Mouse (Mus musculus) limb, embryonic 11.5 days (tissue): ENCODE data around the gene Psmd11. TPM values are rescaled to one million over a fixed set of nuclear protein-coding genes. Genes with fewer than 3 reads are reported as not detected.
"Not testable (repeated sequence)": the region's sequence is repeated elsewhere in the genome, so short reads cannot be mapped to it uniquely, and the experiment has no call there.

Source experiments
- ATAC-seq: fragments of 200-750 bp; cut with Nextera tagmentation; 2 replicates; pipeline ENCODE4 v1.8.0; 2017; ENCODE audit warnings: low read depth; ENCODE audit not compliant: insufficient number of reproducible peaks, low FRiP score, low TSS enrichment
- DNase-seq: peaks from one replicate; pipeline ENCODE4 v3.0.0-alpha.2; 2015; ENCODE audit warnings: low spot score
- H3K27ac ChIP-seq: fragments of 300-500 bp; sonication (generic); replicated peaks from 2 replicates; pipeline ENCODE4 v1.5.1; 2014; ENCODE audit warnings: low read depth, mild to moderate bottlenecking, low read length
- H3K27me3 ChIP-seq: fragments of 300-500 bp; sonication (generic); 2 replicates; pipeline ENCODE4 v1.6.1; 2014; ENCODE audit warnings: mild to moderate bottlenecking, low read length, mixed read lengths; ENCODE audit not compliant: control insufficient read depth, insufficient read depth
- H3K36me3 ChIP-seq: fragments of 300-500 bp; sonication (generic); 2 replicates; pipeline ENCODE4 v1.6.1; 2014; ENCODE audit warnings: mild to moderate bottlenecking, low read length, moderate library complexity, mixed read lengths; ENCODE audit not compliant: control insufficient read depth, insufficient read depth
- H3K4me1 ChIP-seq: fragments of 300-500 bp; sonication (generic); 2 replicates; pipeline ENCODE4 v1.6.1; 2014; ENCODE audit warnings: low read length, mixed read lengths; ENCODE audit not compliant: control insufficient read depth, insufficient read depth
- H3K4me2 ChIP-seq: fragments of 300-500 bp; sonication (generic); 2 replicates; pipeline ENCODE4 v1.6.1; 2014; ENCODE audit warnings: low read depth, mild to moderate bottlenecking, moderate library complexity; ENCODE audit not compliant: severe bottlenecking
- H3K4me3 ChIP-seq: fragments of 300-500 bp; sonication (generic); 2 replicates; pipeline ENCODE4 v1.5.1; 2014; ENCODE audit warnings: low read depth, low read length
- H3K9ac ChIP-seq: fragments of 300-500 bp; sonication (generic); 2 replicates; pipeline ENCODE4 v1.6.1; 2014; ENCODE audit warnings: mild to moderate bottlenecking, low read length
- H3K9me3 ChIP-seq: fragments of 300-500 bp; sonication (generic); 2 replicates; pipeline ENCODE4 v1.6.1; 2016; ENCODE audit warnings: low read length; ENCODE audit not compliant: control insufficient read depth
- WGBS: fragments of 180-500 bp; shearing (Covaris S2); extraction: QIAGEN DNeasy Blood & Tissue Kit; methylation state at CpG from one replicate; pipeline ENCODE4 v1.1.7; 2014; 5-methylcytosine and 5-hydroxymethylcytosine counted together
- polyA plus RNA-seq: library from polyadenylated mRNA; unstranded; fragments of >200 nt; fragmentation: Nextera tagmentation; extraction: Ambion mirVana; gene quantifications from 2 replicates; pipeline ENCODE4 v1.2.1, GENCODE M21; 2014

Gene Psmd11
- polyA plus RNA-seq = 316 and 334 TPM in 2 replicates

- peak; percentile 96 for DNase-seq
- peak within 1 kb of the TSS; percentile 99 for H3K4me3 ChIP-seq
- H3K9ac ChIP-seq = peak within 1 kb of the TSS; percentile 94
- WGBS = under 1% methylated on average over 55 of the region's 58 CpGs
- peaks cover 6% of the 10 kb centered on the region; the same call in 1 of the 2 replicates for H3K36me3 ChIP-seq
- H3K27me3 ChIP-seq = no peaks in the 10 kb centered on the region
- peak within 1 kb of the TSS; percentile 61 for H3K4me2 ChIP-seq
- H3K27ac ChIP-seq = peak within 1 kb of the TSS; percentile 72; the same call in 1 of the 2 replicates
- no peaks in the 10 kb centered on the region for H3K9me3 ChIP-seq
- H3K4me1 ChIP-seq = no peaks in the 10 kb centered on the region; the same call in 1 of the 2 replicates
- peak; percentile 96 for ATAC-seq
These were observed at the start of gene Psmd11 for GRCm38 (mm10) chr11:80428381-80429008. Psmd11 (plus strand) TSS chr11:80428615.

DNA sequence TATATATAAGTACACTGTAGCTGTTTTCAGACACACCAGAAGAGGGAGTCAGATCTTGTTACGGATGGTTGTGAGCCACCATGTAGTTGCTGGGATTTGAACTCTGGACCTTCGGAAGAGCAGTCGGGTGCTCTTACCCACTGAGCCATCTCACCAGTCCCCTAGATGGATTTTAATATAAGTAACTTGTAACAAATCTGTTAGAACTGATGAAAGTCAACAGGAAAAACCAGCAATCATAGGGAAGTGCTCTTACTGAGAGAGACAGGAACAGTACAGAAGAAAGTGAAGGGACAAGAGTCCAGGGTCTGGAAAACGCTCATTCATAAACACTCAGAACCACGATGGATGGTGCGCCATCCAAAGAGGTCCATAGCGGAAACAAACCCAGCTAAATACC, 49.2 kb upstream of the Psmd11 start:
- not testable (repeated sequence) for DNase-seq, H3K9ac ChIP-seq, H3K27me3 ChIP-seq, H3K4me1 ChIP-seq, H3K36me3 ChIP-seq, H3K9me3 ChIP-seq, H3K4me2 ChIP-seq, H3K4me3 ChIP-seq, ATAC-seq, H3K27ac ChIP-seq
- WGBS = 98% methylated on average over 7 of the region's 7 CpGs

DNA sequence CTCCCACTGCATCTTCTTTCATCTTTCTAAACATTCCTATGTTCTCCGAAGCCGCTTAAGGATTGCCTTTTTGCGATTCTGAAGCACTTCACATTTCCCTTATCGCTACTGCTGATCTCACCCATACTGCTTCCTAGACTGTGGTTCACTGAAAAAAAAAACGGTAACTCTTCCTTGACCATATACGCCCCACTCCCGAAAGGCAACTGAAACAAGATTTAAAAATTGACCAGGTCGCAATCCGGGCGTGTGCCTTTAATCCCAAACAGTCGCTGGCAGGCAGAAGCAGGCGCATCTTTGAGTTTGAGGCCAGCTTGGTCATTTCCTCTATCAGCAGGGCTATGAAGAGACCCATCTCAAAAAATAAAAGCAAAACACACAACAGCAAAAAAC, 45.8 kb upstream of the Psmd11 start:
- peaks cover 3% of the 10 kb centered on the region; the same call in 1 of the 2 replicates for H3K36me3 ChIP-seq
- 6% methylated on average over 12 of the region's 12 CpGs for WGBS
- H3K4me1 ChIP-seq = peaks cover 7% of the 10 kb centered on the region; the same call in 1 of the 2 replicates
- no peaks in the 10 kb centered on the region for H3K27me3 ChIP-seq
- peak overlapping the region; percentile 97 for H3K4me3 ChIP-seq
- ATAC-seq (peak; percentile 14; the same call in 1 of the 2 replicates), DNase-seq (peak; percentile 56)
- no peaks in the 10 kb centered on the region for H3K9me3 ChIP-seq
- 0 out of 2 replicates have a peak overlapping the region, but pooled peaks have one; percentile 33 for H3K27ac ChIP-seq
- H3K4me2 ChIP-seq = peak overlapping the region; percentile 70
- peak overlapping the region; percentile 67 for H3K9ac ChIP-seq

GRCm38 (mm10) chr11:80383019-80383625, 45.3 kb upstream of the Psmd11 start, which contains the start of gene Zfp207:
Zfp207 (plus strand) TSS chr11:80383279.
- H3K9ac ChIP-seq = peak within 1 kb of the TSS; percentile 99
- DNase-seq (peak; percentile 98), ATAC-seq (peak; percentile 91)
- no peaks in the 10 kb centered on the region for H3K9me3 ChIP-seq
- H3K27me3 ChIP-seq = no peaks in the 10 kb centered on the region
- H3K36me3 ChIP-seq = peaks cover 5% of the 10 kb centered on the region; the same call in 1 of the 2 replicates
- H3K27ac ChIP-seq = peak within 1 kb of the TSS; percentile 64; the same call in 1 of the 2 replicates
- H3K4me1 ChIP-seq = peaks cover 7% of the 10 kb centered on the region; the same call in 1 of the 2 replicates
- under 1% methylated on average over 33 of the region's 33 CpGs for WGBS
- H3K4me2 ChIP-seq = peak within 1 kb of the TSS; percentile 92
- peak within 1 kb of the TSS; percentile 97 for H3K4me3 ChIP-seq

DNA sequence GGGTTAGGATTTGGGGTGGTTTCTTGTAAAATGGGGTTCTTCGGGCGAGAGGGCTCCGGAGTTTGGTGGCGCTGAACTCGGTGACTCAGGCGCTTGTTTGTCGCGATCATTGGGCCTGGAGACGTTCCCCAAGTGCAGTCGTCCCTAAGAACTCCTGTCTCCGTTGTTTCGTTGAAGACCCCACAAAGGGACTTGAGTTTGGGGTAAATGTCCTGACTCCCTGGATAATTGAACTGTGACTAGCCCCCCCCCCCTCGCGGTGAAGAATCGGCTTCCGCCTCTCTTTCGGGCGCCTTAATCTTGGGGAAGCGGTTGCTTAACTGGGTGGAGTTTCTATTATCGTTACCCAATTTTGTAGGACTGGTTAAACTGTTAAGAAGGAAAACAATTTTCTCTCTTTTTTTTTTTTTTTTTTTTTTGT, 44.8 kb upstream of the Psmd11 start:
- H3K36me3 ChIP-seq = peaks cover 5% of the 10 kb centered on the region; the same call in 1 of the 2 replicates
- WGBS = under 1% methylated on average over 20 of the region's 20 CpGs
- H3K9me3 ChIP-seq = no peaks in the 10 kb centered on the region
- peak overlapping the region; percentile 18; the same call in 1 of the 2 replicates for H3K4me2 ChIP-seq
- peaks cover 7% of the 10 kb centered on the region; the same call in 1 of the 2 replicates for H3K4me1 ChIP-seq
- ATAC-seq (0 out of 2 replicates have a peak, but pooled peaks have one; percentile 19), DNase-seq (no peak)
- H3K27ac ChIP-seq = peak overlapping the region; percentile 64; the same call in 1 of the 2 replicates
- H3K4me3 ChIP-seq = peak overlapping the region; percentile 97
- peak overlapping the region; percentile 99 for H3K9ac ChIP-seq
- H3K27me3 ChIP-seq = no peaks in the 10 kb centered on the region

DNA sequence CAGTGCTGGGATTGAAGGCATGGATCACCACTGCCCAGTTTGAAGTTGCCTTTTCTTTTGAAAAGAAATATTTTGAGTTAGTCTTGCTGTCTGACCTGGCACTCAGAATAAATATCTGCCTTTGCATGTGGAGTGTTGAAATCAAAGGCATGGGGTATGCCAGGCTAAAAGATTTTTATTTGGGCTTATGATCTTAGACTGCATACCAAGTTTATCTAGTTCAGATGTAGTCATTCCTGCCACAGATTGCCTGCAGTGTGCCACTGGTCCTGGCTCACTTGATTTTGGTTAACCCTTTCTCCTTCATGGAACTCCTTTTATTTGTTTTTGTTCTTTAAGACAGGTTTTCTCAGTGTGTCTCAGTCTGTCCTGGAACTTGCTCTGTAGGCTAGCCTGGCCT, 44.0 kb upstream of the Psmd11 start:
- H3K27ac ChIP-seq = no peak overlapping the region

GRCm38 (mm10) chr11:80385055-80385454, 43.4 kb upstream of the Psmd11 start:
- H3K27ac ChIP-seq = no peak overlapping the region
- DNase-seq (no peak), ATAC-seq (no peak)
- peaks cover 7% of the 10 kb centered on the region; the same call in 1 of the 2 replicates for H3K4me1 ChIP-seq
- peaks cover 12% of the 10 kb centered on the region for H3K36me3 ChIP-seq
- peak overlapping the region; percentile 97 for H3K4me3 ChIP-seq
- 74% methylated on average over 4 of the region's 4 CpGs for WGBS
- H3K9ac ChIP-seq = peak overlapping the region; percentile 64; the same call in 1 of the 2 replicates
- H3K9me3 ChIP-seq = no peaks in the 10 kb centered on the region
- no peaks in the 10 kb centered on the region for H3K27me3 ChIP-seq
- peak overlapping the region; percentile 92 for H3K4me2 ChIP-seq

More for the DNA sequence above, 44.0 kb upstream of the Psmd11 start:
- ATAC-seq (no peak), DNase-seq (peak; percentile 32)
- peak overlapping the region; percentile 64 for H3K9ac ChIP-seq
- H3K4me3 ChIP-seq = peak overlapping the region; percentile 97
- no peaks in the 10 kb centered on the region for H3K27me3 ChIP-seq
- peak overlapping the region; percentile 92 for H3K4me2 ChIP-seq
- H3K9me3 ChIP-seq = no peaks in the 10 kb centered on the region
- peaks cover 10% of the 10 kb centered on the region for H3K36me3 ChIP-seq
- H3K4me1 ChIP-seq = peaks cover 7% of the 10 kb centered on the region; the same call in 1 of the 2 replicates

GRCm38 (mm10) chr11:80386790-80387189, 41.6 kb upstream of the Psmd11 start:
- H3K27ac ChIP-seq = no peak overlapping the region
- ATAC-seq (no peak), DNase-seq (no peak)
- no peak overlapping the region for H3K4me3 ChIP-seq
- no peaks in the 10 kb centered on the region for H3K27me3 ChIP-seq
- H3K9me3 ChIP-seq = no peaks in the 10 kb centered on the region
- no peak overlapping the region for H3K9ac ChIP-seq
- H3K4me1 ChIP-seq = peaks cover 7% of the 10 kb centered on the region; the same call in 1 of the 2 replicates
- H3K36me3 ChIP-seq = peaks cover 20% of the 10 kb centered on the region
- 86% methylated on average over 2 of the region's 2 CpGs for WGBS
- H3K4me2 ChIP-seq = no peak overlapping the region
